Mouse (Mus musculus) limb, embryonic 13.5 days (tissue): ENCODE data around the gene Fam205a1. TPM values are rescaled to one million over a fixed set of nuclear protein-coding genes. Genes with fewer than 3 reads are reported as not detected.

Source experiments
- polyA plus RNA-seq: library from polyadenylated mRNA; unstranded; fragments of >200 nt; fragmentation: Nextera tagmentation; extraction: Ambion mirVana; gene quantifications from 2 replicates; pipeline ENCODE4 v1.2.1, GENCODE M21; 2015

Fam205a1 gene
- polyA plus RNA-seq, 1 experiment from 2014 or later: not detected

Other genes with a start within 250 kb of the Fam205a1 start
- not detected in 2 replicates for gene Gm10591, start 241.7 kb downstream of the Fam205a1 start, polyA plus RNA-seq
- 0.28 TPM in 1 of 2 replicates, not detected in the other for gene Gm2564, start 224.2 kb downstream of the Fam205a1 start, polyA plus RNA-seq
- gene Ccl27b, start 198.6 kb downstream of the Fam205a1 start, polyA plus RNA-seq: not detected in 2 replicates
- not detected in 2 replicates for gene Il11ra2, start 192.0 kb downstream of the Fam205a1 start, polyA plus RNA-seq
- not detected in 2 replicates for gene 4930578G10Rik, start 118.3 kb downstream of the Fam205a1 start, polyA plus RNA-seq
- gene Ccl19, start 97.3 kb downstream of the Fam205a1 start, polyA plus RNA-seq: not detected in 2 replicates
- gene Ccl21a, start 79.9 kb downstream of the Fam205a1 start, polyA plus RNA-seq: 21.6 and 28.1 TPM in 2 replicates
- gene Gm12394, start 2.9 kb upstream of the Fam205a1 start, polyA plus RNA-seq: 0.06 TPM in 1 of 2 replicates, not detected in the other
- 0.31 TPM in 1 of 2 replicates, not detected in the other for gene Fam205c, start 20.3 kb upstream of the Fam205a1 start, polyA plus RNA-seq
- 0.79 and 0.94 TPM in 2 replicates for gene Phf24, start 62.8 kb upstream of the Fam205a1 start, polyA plus RNA-seq
- 8.9 and 9.0 TPM in 2 replicates for gene Dnajb5, start 95.9 kb upstream of the Fam205a1 start, polyA plus RNA-seq
- gene 1700022I11Rik, start 115.7 kb upstream of the Fam205a1 start, polyA plus RNA-seq: 0.78 and 1.1 TPM in 2 replicates
- gene Vcp, start 146.6 kb upstream of the Fam205a1 start, polyA plus RNA-seq: 598 and 608 TPM in 2 replicates
- gene Fancg, start 156.6 kb upstream of the Fam205a1 start, polyA plus RNA-seq: 19.5 and 20.7 TPM in 2 replicates
- 25.7 and 26.0 TPM in 2 replicates for gene Pigo, start 171.9 kb upstream of the Fam205a1 start, polyA plus RNA-seq
- 343 and 345 TPM in 2 replicates for gene Stoml2, start 177.8 kb upstream of the Fam205a1 start, polyA plus RNA-seq
- 13.7 and 14.7 TPM in 2 replicates for gene Fam214b, start 192.3 kb upstream of the Fam205a1 start, polyA plus RNA-seq
- gene Unc13b, start 205.1 kb upstream of the Fam205a1 start, polyA plus RNA-seq: 2.5 and 2.7 TPM in 2 replicates